Mouse (Mus musculus): Measurements from ENCODE around the gene Gramd4.

Gramd4 gene

DNA sequence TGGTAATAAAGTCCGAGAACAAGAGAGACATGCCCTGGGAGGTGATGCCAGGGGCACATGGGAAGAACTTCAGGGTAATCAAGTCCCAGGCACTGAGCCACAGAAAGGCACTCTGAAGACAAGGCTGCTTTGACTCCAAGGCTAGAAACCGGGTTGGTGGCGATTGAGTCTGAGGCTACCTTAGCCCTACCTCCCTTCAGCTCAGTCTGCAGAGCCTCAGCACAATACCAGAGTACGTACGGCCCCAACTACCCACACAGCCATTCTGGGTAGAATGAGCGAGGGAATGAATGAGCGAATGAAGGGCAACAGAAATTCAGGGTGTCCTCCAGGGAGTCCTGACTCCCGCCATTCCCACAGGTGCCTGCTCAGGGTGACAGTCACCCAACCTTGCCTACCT lies 126.0 kb downstream of the Gramd4 start:
- no peak for DNase-seq (ENCODE audit: low spot score in 2 of 2)

DNA sequence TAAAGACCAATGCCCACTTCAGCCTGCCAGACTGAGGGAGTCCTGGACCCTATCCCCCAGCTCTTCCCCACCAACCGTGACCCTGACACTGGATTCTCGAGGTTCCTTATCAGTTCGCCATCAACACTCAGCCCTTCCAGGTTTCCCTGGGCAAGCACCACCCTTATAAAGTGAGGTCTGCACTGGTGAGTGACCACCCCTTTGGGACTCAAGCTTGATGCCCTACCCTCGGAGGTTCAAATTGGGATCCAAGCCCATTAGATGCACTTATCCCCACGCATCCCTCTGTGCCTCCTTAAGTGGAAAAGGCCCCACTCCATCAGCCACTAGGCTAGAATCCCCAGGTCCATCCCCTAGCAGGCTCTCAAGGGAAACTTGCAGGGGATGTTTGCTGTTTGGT lies 126.6 kb downstream of the Gramd4 start:
- no peak for DNase-seq (ENCODE audit: low spot score in 2 of 2)

DNA sequence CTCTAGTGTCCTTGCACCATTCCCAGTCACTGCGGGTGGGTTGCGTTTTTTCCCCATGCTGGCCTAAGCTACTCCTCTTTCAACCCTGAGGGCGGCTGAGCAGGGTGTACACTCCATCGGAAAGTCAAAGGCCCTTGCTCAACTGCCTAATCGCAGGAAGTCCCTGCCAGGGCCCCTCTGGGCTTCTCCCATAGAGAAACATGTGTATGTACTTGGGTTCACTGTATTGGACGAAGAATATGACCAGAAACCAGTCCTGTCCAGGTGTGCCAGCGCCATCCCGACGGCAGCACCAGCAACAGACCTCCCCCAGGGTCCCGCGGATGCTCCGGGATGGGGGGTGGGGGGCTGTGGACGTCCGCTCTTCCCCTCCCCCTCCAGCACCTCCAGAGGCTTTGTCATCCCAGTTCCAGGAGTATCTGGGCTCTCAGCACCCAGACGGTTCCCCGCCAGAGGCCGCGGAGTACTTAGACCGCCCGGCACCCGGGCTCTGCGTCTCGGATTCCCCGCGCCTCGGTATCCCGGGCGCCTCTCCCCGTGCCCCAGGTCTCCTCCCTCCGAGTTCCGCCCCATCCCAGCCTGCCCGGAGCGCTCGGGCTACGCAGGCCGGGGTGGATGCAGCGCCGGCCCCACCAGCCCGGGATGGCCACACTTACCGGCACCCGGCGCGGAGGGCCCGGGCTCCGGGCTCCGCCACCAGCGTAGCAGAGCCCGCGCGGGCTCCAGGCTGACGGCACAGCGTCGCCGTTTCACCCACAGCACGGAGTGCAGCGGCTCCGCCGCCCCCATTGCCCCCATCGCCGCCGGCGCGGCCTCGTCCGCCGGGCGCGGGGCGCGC lies 127.6 kb downstream of the Gramd4 start:
- DNase-seq (ENCODE audit: low spot score in 2 of 2): peak in 1 of 2 experiments; percentile 54

DNA sequence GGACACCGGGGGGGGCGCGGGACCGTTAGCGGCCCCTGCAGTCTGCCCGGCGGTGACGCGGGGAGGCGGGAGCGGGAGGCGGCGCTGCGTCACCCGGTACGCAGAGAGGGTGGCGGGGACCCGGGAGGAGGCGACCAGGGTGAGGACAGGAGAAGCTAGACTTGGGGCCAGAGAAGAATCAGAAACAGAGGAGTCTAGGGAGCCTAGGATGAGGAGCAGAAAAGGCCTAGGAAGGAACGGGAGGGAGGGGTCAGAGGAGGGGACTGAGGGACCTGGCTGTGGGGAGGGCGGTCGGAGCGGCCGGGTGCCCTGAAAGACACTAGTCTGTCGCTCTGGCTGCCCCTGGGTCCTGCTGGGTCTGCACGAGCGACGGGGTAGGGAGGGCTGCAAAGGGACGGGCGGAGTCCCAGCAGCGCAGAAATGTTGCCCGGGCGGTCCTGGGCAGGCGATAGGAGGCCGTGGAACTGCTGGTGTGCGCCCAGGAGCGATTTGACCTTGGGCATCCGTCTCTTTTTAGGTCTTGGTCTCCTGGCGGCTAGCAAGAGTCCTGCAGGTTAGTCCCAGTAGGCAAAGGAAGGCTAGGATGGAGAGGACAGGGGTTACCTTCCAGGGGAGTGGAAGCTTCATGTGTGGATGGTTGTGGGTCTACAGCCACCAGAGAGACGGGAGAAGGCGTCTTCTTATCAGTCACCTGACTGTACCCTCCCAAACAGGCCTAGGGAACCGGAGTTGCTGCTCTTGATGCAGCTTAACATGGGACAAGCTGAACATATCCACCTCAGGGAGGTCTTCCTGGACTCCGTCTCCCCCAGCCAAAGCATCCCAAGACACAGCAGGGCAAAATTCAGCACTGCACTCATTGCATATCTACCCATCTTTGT lies 128.4 kb downstream of the Gramd4 start, which contains the start of gene Cerk:
Gene Cerk, minus strand, starts transcription at position 453 of the 881 bp plus-strand sequence.
- DNase-seq (ENCODE audit: low spot score in 2 of 2): peak; percentile 62 to 73

DNA sequence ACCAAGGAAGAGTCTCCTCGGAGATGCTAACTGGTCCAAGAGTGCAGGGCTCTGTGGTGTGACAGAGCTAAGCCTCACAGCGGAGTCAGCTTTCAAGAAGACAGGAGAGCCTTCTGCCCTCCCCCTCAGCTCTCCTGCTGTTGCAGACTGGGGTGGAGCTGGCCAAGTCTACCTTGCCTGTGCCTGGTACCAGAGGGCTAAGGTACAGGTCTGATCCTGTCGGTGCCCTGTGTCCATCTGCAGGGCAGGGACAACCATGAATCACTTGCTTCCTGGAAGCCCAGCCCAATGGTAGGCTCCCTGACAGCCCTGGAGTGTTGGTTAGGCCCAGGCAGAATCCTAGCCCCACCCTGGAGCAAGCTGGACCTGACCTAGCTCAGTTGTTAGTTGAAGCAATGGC lies 129.2 kb downstream of the Gramd4 start:
- no peak for DNase-seq (ENCODE audit: low spot score in 2 of 2)

Data from spleen, postnatal 10 days (tissue).